Mouse (Mus musculus) neural tube, embryonic 11.5 days (tissue): ENCODE results near the gene E130114P18Rik. TPM values are rescaled to one million over a fixed set of nuclear protein-coding genes. Genes with fewer than 3 reads are reported as not detected.

Experiments used
- ATAC-seq: fragments of 200-750 bp; cut with Nextera tagmentation; 2 replicates; pipeline ENCODE4 v1.8.0; 2017; ENCODE audit warnings: moderate number of reproducible peaks, mild to moderate bottlenecking, moderate TSS enrichment, moderate library complexity; ENCODE audit not compliant: insufficient read depth, low FRiP score, low TSS enrichment
- DNase-seq: peaks from one replicate; pipeline ENCODE4 v3.0.0-alpha.2; 2015; ENCODE audit warnings: low spot score
- H3K27ac ChIP-seq: fragments of 300-500 bp; sonication (generic); 2 replicates; pipeline ENCODE4 v1.5.1; 2014; ENCODE audit warnings: low read depth, mild to moderate bottlenecking, low read length
- H3K27me3 ChIP-seq: fragments of 300-500 bp; sonication (generic); 2 replicates; pipeline ENCODE4 v1.6.1; 2014; ENCODE audit warnings: mild to moderate bottlenecking, low read length, mixed read lengths; ENCODE audit not compliant: control insufficient read depth, insufficient read depth
- H3K36me3 ChIP-seq: fragments of 300-500 bp; sonication (generic); 2 replicates; pipeline ENCODE4 v1.6.1; 2014; ENCODE audit warnings: mild to moderate bottlenecking, low read length, moderate library complexity, mixed read lengths; ENCODE audit not compliant: control insufficient read depth, insufficient read depth
- H3K4me1 ChIP-seq: fragments of 300-500 bp; sonication (generic); 2 replicates; pipeline ENCODE4 v1.6.1; 2014; ENCODE audit warnings: low read length, mixed read lengths; ENCODE audit not compliant: control insufficient read depth, insufficient read depth
- H3K4me2 ChIP-seq: fragments of 300-500 bp; sonication (generic); 2 replicates; pipeline ENCODE4 v1.6.1; 2014; ENCODE audit warnings: low read depth, mild to moderate bottlenecking, moderate library complexity
- H3K4me3 ChIP-seq: fragments of 300-500 bp; sonication (generic); 2 replicates; pipeline ENCODE4 v1.5.1; 2014; ENCODE audit warnings: low read depth, low read length
- H3K9ac ChIP-seq: fragments of 300-500 bp; sonication (generic); 2 replicates; pipeline ENCODE4 v1.6.1; 2014; ENCODE audit warnings: mild to moderate bottlenecking, low read length
- H3K9me3 ChIP-seq: fragments of 300-500 bp; sonication (generic); 2 replicates; pipeline ENCODE4 v1.6.1; 2016; ENCODE audit warnings: low read length; ENCODE audit not compliant: control insufficient read depth
- WGBS: fragments of 180-500 bp; shearing (Covaris S2); extraction: QIAGEN DNeasy Blood & Tissue Kit; methylation state at CpG from one replicate; pipeline ENCODE4 v1.1.7; 2014; 5-methylcytosine and 5-hydroxymethylcytosine counted together
- polyA plus RNA-seq: library from polyadenylated mRNA; unstranded; fragments of >200 nt; fragmentation: Nextera tagmentation; extraction: Ambion mirVana; gene quantifications from 2 replicates; pipeline ENCODE4 v1.2.1, GENCODE M21; 2014

E130114P18Rik gene
- polyA plus RNA-seq, 1 experiment from 2014 or later, result 9.1 TPM

GRCm38 (mm10) chr4:97661611-97662273, 116.1 kb downstream of the E130114P18Rik start:
- Histone ChIP-seq H3K27ac (no peak overlapping the region), H3K9ac (no peak overlapping the region), H3K36me3 (no peaks in the 10 kb centered on the region), H3K27me3 (no peaks in the 10 kb centered on the region), H3K4me3 (no peak overlapping the region), H3K9me3 (no peaks in the 10 kb centered on the region), H3K4me2 (no peak overlapping the region), H3K4me1 (no peaks in the 10 kb centered on the region)
- 81% methylated on average over 10 of the region's 10 CpGs for WGBS
- ATAC-seq, result peak; percentile 52; the same call in 1 of the 2 replicates
- no peak for DNase-seq

- no peak overlapping the region for H3K4me3 ChIP-seq
- 54% methylated on average over 3 of the region's 3 CpGs for WGBS
- no peaks in the 10 kb centered on the region for H3K4me1 ChIP-seq
- no peak for ATAC-seq
- no peak for DNase-seq
- H3K27me3 ChIP-seq, result no peaks in the 10 kb centered on the region
- H3K36me3 ChIP-seq, result no peaks in the 10 kb centered on the region
- no peaks in the 10 kb centered on the region for H3K9me3 ChIP-seq
- H3K9ac ChIP-seq, result no peak overlapping the region
- H3K4me2 ChIP-seq, result no peak overlapping the region
- H3K27ac ChIP-seq, result no peak overlapping the region
Measured at GRCm38 (mm10) chr4:97657586-97657985, 120.3 kb downstream of the E130114P18Rik start.

- WGBS, result 74% methylated on average over 5 of the region's 5 CpGs
- H3K36me3 ChIP-seq, result no peaks in the 10 kb centered on the region
- ATAC-seq (0 out of 2 replicates have a peak, but pooled peaks have one; percentile 33), DNase-seq (no peak)
- peaks cover 8% of the 10 kb centered on the region for H3K4me1 ChIP-seq
- no peaks in the 10 kb centered on the region for H3K9me3 ChIP-seq
- H3K27ac ChIP-seq, result peak overlapping the region; percentile 69
- no peak overlapping the region for H3K9ac ChIP-seq
- no peak overlapping the region for H3K4me2 ChIP-seq
- no peaks in the 10 kb centered on the region for H3K27me3 ChIP-seq
- no peak overlapping the region for H3K4me3 ChIP-seq
Measured at GRCm38 (mm10) chr4:97649626-97650015, 128.3 kb downstream of the E130114P18Rik start.

GRCm38 (mm10) chr4:97648825-97649625, 128.9 kb downstream of the E130114P18Rik start:
- DNase-seq, result peak; percentile 84
- Histone ChIP-seq H3K9me3 (no peaks in the 10 kb centered on the region), H3K4me1 (peaks cover 8% of the 10 kb centered on the region), H3K27me3 (no peaks in the 10 kb centered on the region), H3K27ac (peak overlapping the region; percentile 69), H3K4me2 (no peak overlapping the region), H3K4me3 (no peak overlapping the region), H3K9ac (no peak overlapping the region), H3K36me3 (no peaks in the 10 kb centered on the region)
- ATAC-seq, result peak; percentile 93
- WGBS, result 22% methylated on average over 11 of the region's 11 CpGs

- WGBS, result 80% methylated on average over 2 of the region's 2 CpGs
- Histone ChIP-seq H3K4me3 (no peak overlapping the region), H3K4me1 (peaks cover 8% of the 10 kb centered on the region), H3K9ac (no peak overlapping the region), H3K27ac (no peak overlapping the region), H3K27me3 (no peaks in the 10 kb centered on the region), H3K36me3 (no peaks in the 10 kb centered on the region), H3K4me2 (no peak overlapping the region), H3K9me3 (no peaks in the 10 kb centered on the region)
- ATAC-seq (no peak), DNase-seq (no peak)
Measured at GRCm38 (mm10) chr4:97648436-97648707, 129.5 kb downstream of the E130114P18Rik start.

- peak; percentile 24 for DNase-seq
- 63% methylated on average over 15 of the region's 15 CpGs for WGBS
- no peak overlapping the region for H3K9ac ChIP-seq
- no peak overlapping the region for H3K4me3 ChIP-seq
- H3K9me3 ChIP-seq, result no peaks in the 10 kb centered on the region
- H3K4me2 ChIP-seq, result no peak overlapping the region
- H3K27me3 ChIP-seq, result no peaks in the 10 kb centered on the region
- H3K36me3 ChIP-seq, result no peaks in the 10 kb centered on the region
- H3K27ac ChIP-seq, result no peak overlapping the region
- peaks cover 8% of the 10 kb centered on the region for H3K4me1 ChIP-seq
- ATAC-seq, result no peak
Measured at GRCm38 (mm10) chr4:97647700-97648435, 130.0 kb downstream of the E130114P18Rik start.

GRCm38 (mm10) chr4:97647236-97647635, 130.6 kb downstream of the E130114P18Rik start:
- H3K4me3 ChIP-seq, result no peak overlapping the region

GRCm38 (mm10) chr4:97640385-97640784, 137.5 kb downstream of the E130114P18Rik start:
- Histone ChIP-seq H3K27me3 (no peaks in the 10 kb centered on the region), H3K4me1 (peaks cover 3% of the 10 kb centered on the region; the same call in 1 of the 2 replicates), H3K9ac (no peak overlapping the region), H3K4me2 (no peak overlapping the region), H3K27ac (no peak overlapping the region), H3K9me3 (no peaks in the 10 kb centered on the region), H3K36me3 (no peaks in the 10 kb centered on the region), H3K4me3 (no peak overlapping the region)
- 93% methylated on average over 3 of the region's 3 CpGs for WGBS
- DNase-seq (no peak), ATAC-seq (no peak)

More at GRCm38 (mm10) chr4:97647236-97647635, 130.6 kb downstream of the E130114P18Rik start:
- Histone ChIP-seq H3K36me3 (no peaks in the 10 kb centered on the region), H3K9ac (no peak overlapping the region), H3K4me2 (no peak overlapping the region), H3K4me1 (peaks cover 8% of the 10 kb centered on the region), H3K27ac (no peak overlapping the region), H3K9me3 (no peaks in the 10 kb centered on the region), H3K27me3 (no peaks in the 10 kb centered on the region)
- no peak for ATAC-seq
- WGBS, result 89% methylated on average over 4 of the region's 4 CpGs
- DNase-seq, result no peak
